Mouse (Mus musculus) stomach, postnatal 0 days (tissue): ENCODE data around the gene Kif26b.

Experiments
- CTCF ChIP-seq: IDR thresholded peaks from 2 replicates; pipeline ENCODE4 v1.5.1; 2016; ENCODE audit warnings: antibody characterized with exemption, low read depth, mild to moderate bottlenecking, moderate library complexity
- EP300 ChIP-seq: optimal IDR thresholded peaks from 2 replicates; pipeline ENCODE3; 2016; ENCODE audit warnings: antibody characterized with exemption

DNA sequence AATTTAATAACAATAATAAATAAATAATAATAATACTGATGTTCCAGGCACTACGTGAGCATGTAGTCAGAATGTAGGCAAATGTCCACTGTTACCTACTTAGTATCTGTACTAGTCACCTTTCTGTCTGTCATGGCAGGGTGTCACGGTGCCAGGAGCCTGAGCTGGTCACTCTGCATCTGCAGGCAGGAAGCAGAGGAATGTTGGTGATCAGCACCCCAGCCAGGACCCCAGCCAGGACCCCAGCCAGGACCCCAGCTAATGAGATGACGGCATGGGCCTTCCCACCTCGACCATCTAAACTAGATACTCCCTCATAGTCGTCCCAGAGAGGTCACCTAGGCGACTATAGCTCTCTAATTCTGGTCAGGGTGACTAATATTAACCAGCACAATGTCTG, 288.6 kb downstream of the Kif26b start:
- no peak for TF ChIP-seq EP300
- TF ChIP-seq CTCF = no peak
